Mouse (Mus musculus) megakaryocyte-erythroid progenitor cell, adult 5-6 weeks (primary cell): ENCODE measurements at regions not wholly inside any gene's neighbourhood (a gene's known extent, or its start where the extent isn't known, plus 50 kb on each side); places are given as distances from the start of the nearest gene placed in this dataset.
"Not testable (repeated sequence)": the region's sequence is repeated elsewhere in the genome, so short reads cannot be mapped to it uniquely, and the experiment has no call there.

ENCODE experiments used
- ATAC-seq: replicated peaks from 2 replicates; pipeline ENCODE4 v1.8.0; 2016; ENCODE audit warnings: mild to moderate bottlenecking, inconsistent platforms; ENCODE audit not compliant: severe bottlenecking, poor library complexity, low FRiP score, low TSS enrichment

DNA sequence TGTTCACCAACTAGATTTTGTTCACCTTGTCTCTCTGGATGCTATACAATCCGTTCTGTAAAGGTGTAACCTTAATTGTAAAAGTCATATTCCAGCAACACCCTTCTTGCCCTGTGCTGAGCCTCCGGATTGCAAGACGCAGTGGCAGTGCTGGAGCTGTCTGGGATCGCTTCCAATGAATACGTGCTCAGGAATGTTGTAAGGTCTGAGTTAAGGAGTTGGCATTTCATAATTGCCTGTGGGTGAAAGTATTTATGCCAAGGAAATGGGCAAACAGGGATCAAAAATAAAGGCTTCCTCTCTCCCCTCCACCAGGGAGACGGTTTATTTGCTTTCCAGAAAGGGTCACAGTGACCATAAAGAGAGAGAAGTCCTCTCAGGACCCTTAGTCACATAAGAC is 93.3 kb downstream of the Apob start:
- ATAC-seq, result no peak

GRCm38 (mm10) chr12:8071286-8071685 is 93.8 kb downstream of the Apob start:
- no peak for ATAC-seq

GRCm38 (mm10) chr12:8076010-8076540 is 98.6 kb downstream of the Apob start:
- no peak for ATAC-seq

DNA sequence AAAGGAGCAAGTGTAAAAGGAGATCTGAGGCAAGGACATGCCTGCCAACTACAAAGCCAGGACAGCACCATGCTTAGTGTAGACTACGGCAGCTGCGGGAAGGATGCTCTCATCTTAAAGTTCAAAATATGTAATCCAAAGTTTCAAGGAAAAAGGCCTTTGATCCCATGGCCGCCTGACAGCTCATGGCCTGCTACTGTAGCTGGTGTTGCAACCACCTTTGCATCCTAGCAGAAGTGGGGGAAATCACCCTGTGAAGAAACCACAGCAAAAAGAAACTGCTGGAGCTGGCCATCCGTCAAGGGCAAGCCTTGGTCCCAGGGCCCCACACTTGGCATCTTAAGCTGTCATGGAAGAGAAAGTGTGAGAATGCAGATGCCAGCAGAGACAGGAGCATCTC is 99.9 kb downstream of the Apob start:
- ATAC-seq, result no peak

DNA sequence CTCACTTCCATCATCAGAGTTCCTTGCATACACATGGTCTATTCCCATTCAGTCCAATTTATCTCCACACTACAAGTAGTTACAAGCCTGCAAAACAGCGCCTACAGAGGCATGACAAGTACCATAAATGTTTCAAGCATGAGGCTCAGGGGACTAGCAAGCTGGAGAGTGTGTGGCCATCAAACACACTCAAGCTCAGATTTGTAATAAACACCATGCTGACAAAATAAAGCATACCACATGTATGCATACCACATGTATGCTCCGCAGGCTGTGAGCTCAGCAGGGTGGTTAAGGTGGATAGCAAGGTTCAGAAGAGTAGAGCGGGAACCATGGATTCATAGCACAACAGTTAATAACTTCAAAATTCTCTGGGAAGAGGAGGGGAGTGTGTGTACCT is 100.6 kb downstream of the Apob start:
- no peak for ATAC-seq

- ATAC-seq, result no peak
Observed at GRCm38 (mm10) chr12:8082688-8083661, 105.5 kb downstream of the Apob start.

DNA sequence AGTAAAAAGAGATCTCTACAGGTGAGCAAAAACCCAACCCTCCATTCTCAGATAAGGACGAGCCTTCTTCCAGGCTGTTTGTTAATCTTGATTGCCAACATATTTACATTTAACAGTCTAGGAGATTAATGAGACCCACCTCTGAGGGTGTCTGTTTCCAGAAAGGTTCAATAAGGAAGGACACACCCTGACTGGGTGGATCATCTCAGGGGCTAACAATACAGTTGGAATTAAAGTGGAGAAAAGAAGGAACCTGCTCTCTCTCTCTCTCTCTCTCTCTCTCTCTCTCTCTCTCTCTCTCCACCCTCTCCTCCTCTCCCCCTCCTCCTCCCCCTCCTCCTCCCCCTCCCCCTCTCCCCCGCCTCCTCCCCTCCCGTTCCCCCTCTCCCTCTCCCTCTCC is 110.5 kb downstream of the Apob start:
- no peak for ATAC-seq

- no peak for ATAC-seq
Observed at GRCm38 (mm10) chr12:8089423-8090278, 112.2 kb downstream of the Apob start.

DNA sequence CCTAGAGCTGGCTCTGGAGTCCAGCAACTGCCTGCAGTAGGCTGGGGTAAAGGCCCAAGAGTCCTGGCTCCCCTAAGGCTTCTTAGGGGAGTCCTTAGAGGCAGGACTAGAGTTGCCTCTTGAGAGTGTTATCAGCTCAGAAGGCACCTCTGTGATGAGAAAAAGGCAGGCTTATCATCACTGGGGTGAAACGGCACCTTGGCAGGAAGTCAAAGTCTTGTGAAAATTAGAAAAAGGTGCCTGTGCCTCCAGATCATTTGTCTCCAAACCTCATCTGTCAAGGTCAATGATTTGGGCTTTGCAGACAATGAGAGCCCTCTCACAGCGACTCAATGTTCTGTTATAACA is 112.8 kb downstream of the Apob start:
- ATAC-seq, result peak; percentile 90

GRCm38 (mm10) chr12:8093437-8093836 is 114.5 kb upstream of the Ldah start:
- no peak for ATAC-seq

GRCm38 (mm10) chr12:8095946-8096345 is 112.0 kb upstream of the Ldah start:
- no peak for ATAC-seq

DNA sequence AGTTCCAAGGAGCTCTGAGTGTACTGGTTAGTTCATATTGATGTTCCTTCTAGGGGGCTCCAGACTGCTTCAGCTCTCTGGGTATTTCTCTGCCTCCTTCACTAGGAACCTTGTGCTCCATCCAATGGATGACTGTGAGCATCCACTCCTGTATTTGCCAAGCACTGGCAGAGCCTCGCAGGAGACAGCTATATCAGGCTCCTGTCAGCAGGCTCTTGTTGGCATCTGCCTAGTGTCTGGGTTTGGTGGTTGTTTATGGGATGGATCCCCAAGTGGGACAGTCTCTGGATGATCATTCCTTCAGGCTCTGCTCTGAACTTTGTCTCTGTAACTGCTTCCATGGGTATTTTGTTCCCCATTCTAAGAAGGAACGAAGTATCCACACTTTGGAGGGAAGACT is 109.5 kb upstream of the Ldah start:
- ATAC-seq, result not testable (repeated sequence)

GRCm38 (mm10) chr12:8099114-8099513 is 108.8 kb upstream of the Ldah start:
- ATAC-seq, result peak; percentile 100

GRCm38 (mm10) chr12:8099821-8100220 is 108.1 kb upstream of the Ldah start:
- no peak for ATAC-seq

- no peak for ATAC-seq
Observed at GRCm38 (mm10) chr12:8101837-8102236, 106.1 kb upstream of the Ldah start.

- no peak for ATAC-seq
Observed at GRCm38 (mm10) chr12:8103259-8103658, 104.6 kb upstream of the Ldah start.

- ATAC-seq, result no peak
Observed at GRCm38 (mm10) chr12:8107137-8107536, 100.8 kb upstream of the Ldah start.

- no peak for ATAC-seq
Observed at GRCm38 (mm10) chr12:8109203-8109770, 98.6 kb upstream of the Ldah start.

DNA sequence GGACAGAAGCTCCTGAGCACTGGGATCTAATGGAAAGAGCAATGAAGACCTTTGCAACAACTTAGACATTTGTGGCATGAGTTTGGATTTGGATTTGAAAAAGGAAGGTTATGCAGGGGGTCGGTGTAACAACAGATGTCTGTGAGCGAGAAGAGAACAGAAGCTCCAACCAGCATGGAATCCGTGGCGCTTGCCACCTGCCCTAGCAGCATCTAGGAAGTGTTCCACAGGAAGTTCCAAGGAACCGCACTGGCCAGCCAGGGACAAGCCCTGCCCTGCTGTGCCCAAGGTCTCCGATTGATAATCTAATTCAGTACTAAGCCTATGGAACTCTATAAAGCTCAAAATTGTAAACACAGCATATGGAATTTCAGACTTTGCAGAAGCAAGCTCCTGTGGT is 98.0 kb upstream of the Ldah start:
- no peak for ATAC-seq

DNA sequence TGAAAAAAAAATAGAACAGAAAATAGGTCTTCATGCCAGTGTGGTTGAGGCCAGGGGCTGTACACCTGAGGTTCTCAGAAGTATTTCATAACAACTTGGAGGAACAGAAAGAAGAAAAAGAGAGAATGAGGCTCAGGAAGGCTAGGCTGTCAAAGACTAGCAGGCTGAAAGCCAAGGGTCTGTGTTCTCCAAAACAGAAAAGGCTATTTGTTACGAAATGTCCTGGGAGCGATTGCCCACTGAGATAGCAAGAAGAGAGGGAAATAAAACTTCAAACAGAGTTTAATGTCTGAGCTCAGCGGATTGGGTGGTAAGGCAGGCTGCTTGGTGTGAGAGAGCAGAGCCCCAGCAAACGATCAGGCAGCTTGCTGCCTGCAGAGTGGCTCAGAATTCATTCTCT is 97.6 kb upstream of the Ldah start:
- no peak for ATAC-seq
